Mouse (Mus musculus): ENCODE data around the gene Wdtc1.

GRCm38 (mm10) chr4:133380532-133380931 is 27.3 kb upstream of the Wdtc1 start:
- TF ChIP-seq CTCF (IDR thresholded peaks at IDR 0.05) (no peak), EP300 (IDR thresholded peaks at IDR 0.05; ENCODE audit: insufficient read depth, low read depth, low read length) (no peak), POLR2A (IDR thresholded peaks at IDR 0.05; ENCODE audit: insufficient read depth, low read depth, low read length) (no peak)

Data from heart, adult 2 months (tissue).